ENCODE assay signal across 9 mouse cellular contexts in genomic region chr6:82723321-82723720, GRCm38 (mm10). TPM values are rescaled to one million over a fixed set of nuclear protein-coding genes. Genes with fewer than 3 reads are reported as not detected.
DNase-seq lines count a peak whose midpoint lies in the region; ATAC-seq and TF ChIP-seq lines count a peak whose summit lies in the region.
"Had no signal": no experiment of that assay in that cellular context is flagged by ENCODE, and none has a peak within 500 bp of the region (broad histone marks: within the 10 kb centered on the region; RNA-seq: fewer than 3 reads in every experiment).

No protein-coding gene starts in this region.

- no peaks in the 10 kb centered on the region for H3K27me3 ChIP-seq in heart, embryonic 10.5 days (ENCODE audit: insufficient read depth, poor library complexity, severe bottlenecking)
- H3K27me3 ChIP-seq in CH12.LX (replicated peaks) = no peaks in the 10 kb centered on the region
- no peaks in the 10 kb centered on the region for H3K27me3 ChIP-seq in forebrain, embryonic 11.5 days (ENCODE audit: control insufficient read depth, insufficient read depth, low read length)

- peak; percentile 46; the same call in 1 of the 2 replicates for ATAC-seq in forebrain, embryonic 11.5 days (replicated peaks; ENCODE audit: low FRiP score)
- no peak for ATAC-seq in granulocyte monocyte progenitor cell, adult 5-6 weeks (replicated peaks; ENCODE audit: poor library complexity, severe bottlenecking)

- H3K9ac ChIP-seq in CH12.LX (ENCODE audit: insufficient read depth, low read depth) = no peak overlapping the region
- peak overlapping the region; percentile 23 for H3K9ac ChIP-seq in forebrain, embryonic 11.5 days (ENCODE audit: low read length)

- no peak for TF ChIP-seq RAD21 in CH12.LX (IDR thresholded peaks at IDR 0.05; ENCODE audit: low read depth, low read length)

- peaks cover 31% of the 10 kb centered on the region for H3K4me1 ChIP-seq in heart, embryonic 10.5 days
- no peaks in the 10 kb centered on the region for H3K4me1 ChIP-seq in CH12.LX (ENCODE audit: control insufficient read depth in 1 of 2, insufficient read depth in 2 of 2)
- H3K4me1 ChIP-seq in forebrain, embryonic 11.5 days (replicated peaks; ENCODE audit: control insufficient read depth, insufficient read depth, low read length) = no peaks in the 10 kb centered on the region; the same call in none of the 2 replicates

- intact Hi-C loops in heart, postnatal 14 days (cut with DNase I) = no loop called here

- peaks cover 38% of the 10 kb centered on the region for H3K36me3 ChIP-seq in heart, embryonic 10.5 days
- peaks cover 46 to 62% of the 10 kb centered on the region in 2 experiments for H3K36me3 ChIP-seq in CH12.LX (replicated peaks in 1 of 2; ENCODE audit: control insufficient read depth in 1 of 2, insufficient read depth in 1 of 2, low read length in 1 of 2)
- peaks cover 4% of the 10 kb centered on the region; the same call in 1 of the 2 replicates for H3K36me3 ChIP-seq in forebrain, embryonic 11.5 days (ENCODE audit: control insufficient read depth, insufficient read depth, low read length)

- H3K9me3 ChIP-seq in heart, embryonic 10.5 days = no peaks in the 10 kb centered on the region
- no peaks in the 10 kb centered on the region for H3K9me3 ChIP-seq in CH12.LX (replicated peaks; ENCODE audit: low read length)
- H3K9me3 ChIP-seq in forebrain, embryonic 11.5 days (ENCODE audit: control insufficient read depth, low read length) = no peaks in the 10 kb centered on the region

- H3K4me2 ChIP-seq in CH12.LX (ENCODE audit: insufficient read depth, low read depth, poor library complexity, severe bottlenecking) = no peak overlapping the region
- H3K4me2 ChIP-seq in forebrain, embryonic 11.5 days (ENCODE audit: low read depth, low read length, severe bottlenecking) = no peak overlapping the region

- TF ChIP-seq EP300 in CH12.LX (IDR thresholded peaks at IDR 0.05; ENCODE audit: low read length) = no peak

- H3K4me3 ChIP-seq in heart, embryonic 10.5 days = 0 out of 2 replicates have a peak overlapping the region, but pooled peaks have one; percentile 10
- H3K4me3 ChIP-seq in CH12.LX (replicated peaks in 1 of 3; ENCODE audit: low read depth in 2 of 3, low read length in 2 of 3, poor library complexity in 1 of 3) = no peak overlapping the region
- H3K4me3 ChIP-seq in forebrain, embryonic 11.5 days (ENCODE audit: low read depth, low read length) = no peak overlapping the region

- TF ChIP-seq POLR2A in CH12.LX (IDR thresholded peaks at IDR 0.05; ENCODE audit: low read depth, low read length) = peak; percentile 15; the same call in 1 of the 2 replicates

- in situ Hi-C loops in CH12.LX (cut with MboI; ENCODE audit: low pct_ligation_motif_present, low pct_unique_long_range_greater_than_20kb, low sequenced_read_pairs) = loop anchor here (25.0 kb wide), 1 partner anchor 761 kb away; the partner anchor contains the start of gene Mrpl19

- TF ChIP-seq CTCF in CH12.LX (conservative IDR thresholded peaks at IDR 0.05 in 1 of 2, IDR thresholded peaks at IDR 0.05 in 1 of 2; ENCODE audit: low read depth in 2 of 2, low read length in 2 of 2) = no peak

- dilution Hi-C loops in CH12.LX (cut with MboI; ENCODE audit: extremely low pct_ligation_motif_present, extremely low pct_unique_long_range_greater_than_20kb, low sequenced_read_pairs) = no loop called here

- H3K79me2 ChIP-seq in CH12.LX (replicated peaks; ENCODE audit: control insufficient read depth, extremely low read depth, insufficient read depth, poor library complexity, severe bottlenecking) = no peaks in the 10 kb centered on the region

- peak overlapping the region; percentile 89 for H3K27ac ChIP-seq in heart, embryonic 10.5 days
- H3K27ac ChIP-seq in CH12.LX (ENCODE audit: insufficient read depth, low read depth) = no peak overlapping the region
- H3K27ac ChIP-seq in forebrain, embryonic 11.5 days (ENCODE audit: low read depth, low read length) = peak overlapping the region; percentile 48; the same call in 1 of the 2 replicates

- peak; percentile 82 for DNase-seq in heart, embryonic 10.5 days (ENCODE audit: low spot score)
- no peak for DNase-seq in heart, postnatal 14 days
- no peak for DNase-seq in CH12.LX (ENCODE audit: extremely low read depth)
- DNase-seq in forebrain, embryonic 11.5 days (ENCODE audit: low spot score) = peak; percentile 56
- DNase-seq in lung, postnatal 14 days = peak; percentile 42
- no peak for DNase-seq in layer of hippocampus, postnatal 14 days (ENCODE audit: low spot score in 2 of 2)
- DNase-seq in spleen, adult 12 weeks (ENCODE audit: low spot score) = no peak
- DNase-seq: thymus, postnatal 4 days had no signal

- 27% methylated on average over 5 of the region's 5 CpGs for WGBS in heart, embryonic 10.5 days
- whole genome bisulfite sequencing in forebrain, embryonic 11.5 days = 43% methylated on average over 5 of the region's 5 CpGs

TF ChIP-seq in CH12.LX, 34 proteins besides CTCF, POLR2A, EP300 and RAD21:
- TF ChIP-seq CHD2 (IDR thresholded peaks at IDR 0.05; ENCODE audit: low read length) (no peak), HCFC1 (IDR thresholded peaks at IDR 0.05; ENCODE audit: low read depth, low read length) (no peak), MAFK (IDR thresholded peaks at IDR 0.05; ENCODE audit: insufficient replicate concordance, low read length) (no peak), TBP (conservative IDR thresholded peaks at IDR 0.05; ENCODE audit: low read depth, low read length) (no peak), MAZ (IDR thresholded peaks at IDR 0.05; ENCODE audit: low read depth, low read length) (no peak), ZKSCAN1 (IDR thresholded peaks at IDR 0.05; ENCODE audit: borderline replicate concordance, low read depth, low read length) (no peak)

RNA-seq across cellular contexts. Expression of gene Pole4, which starts 18.2 kb away (rescaled TPM):
- polyA plus RNA-seq in heart, embryonic 10.5 days (2016; fragmentation: Nextera tagmentation; extraction: Ambion mirVana) = 105 and 121 TPM in 2 replicates
- total RNA-seq in heart, postnatal 14 days (2021) = 10 to 100 TPM; 16.2 to 21.1 TPM
- total RNA-seq in CH12.LX (2012; rRNA removed) = 49.7 and 59.1 TPM in 2 replicates
- 178 and 184 TPM in 2 replicates for total RNA-seq in CH12.LX (2014; rRNA removed)
- polyA plus RNA-seq in CH12.LX (2012; ENCODE audit: insufficient read length, low read depth) = 79.8 and 88.8 TPM in 2 replicates
- polyA plus RNA-seq in forebrain, embryonic 11.5 days (2014; fragmentation: Nextera tagmentation; extraction: Ambion mirVana) = 97.8 and 101 TPM in 2 replicates
- total RNA-seq in layer of hippocampus, postnatal 14 days (2021) = 10 to 100 TPM; 36.4 to 41.4 TPM
- 56.5 and 86.2 TPM in 2 replicates for total RNA-seq in granulocyte monocyte progenitor cell, adult 5-6 weeks (2014; fragmentation: Nextera tagmentation)
- 48.2 and 49.2 TPM in 2 replicates for total RNA-seq in granulocyte monocyte progenitor cell, adult 5-6 weeks (2017)

RNA-seq across cellular contexts. Expression of gene Hk2, which starts 50.9 kb away (rescaled TPM):
- 42.2 and 44.8 TPM in 2 replicates for polyA plus RNA-seq in heart, embryonic 10.5 days (2016; fragmentation: Nextera tagmentation; extraction: Ambion mirVana)
- 100 to 1,000 TPM; 206 to 212 TPM for total RNA-seq in heart, postnatal 14 days (2021)
- total RNA-seq in CH12.LX (2012; rRNA removed) (127 and 149 TPM in 2 replicates), CH12.LX (2014; rRNA removed) (56.0 and 64.2 TPM in 2 replicates)
- 68.4 and 75.3 TPM in 2 replicates for polyA plus RNA-seq in CH12.LX (2012; ENCODE audit: insufficient read length, low read depth)
- polyA plus RNA-seq in forebrain, embryonic 11.5 days (2014; fragmentation: Nextera tagmentation; extraction: Ambion mirVana) = 21.7 and 23.1 TPM in 2 replicates
- total RNA-seq in layer of hippocampus, postnatal 14 days (2021) = 10 to 100 TPM in 1 of 2 experiments, 1 to 10 TPM in 1; 9.3 to 11.2 TPM
- 38.6 and 70.1 TPM in 2 replicates for total RNA-seq in granulocyte monocyte progenitor cell, adult 5-6 weeks (2014; fragmentation: Nextera tagmentation)
- 62.0 and 76.5 TPM in 2 replicates for total RNA-seq in granulocyte monocyte progenitor cell, adult 5-6 weeks (2017)

Comparison
In these comparisons a context has a peak if more than half of its experiments do, and no peak if none do; other contexts are left out.
1. DNase-seq: peak in heart, embryonic 10.5 days (single experiment), forebrain, embryonic 11.5 days (single experiment) and lung, postnatal 14 days (single experiment); none in heart, postnatal 14 days (0 of 2), CH12.LX (single experiment), layer of hippocampus, postnatal 14 days (0 of 2) and spleen, adult 12 weeks (single experiment).